Mouse (Mus musculus) intestine, embryonic 14.5 days (tissue): Measurements from ENCODE around the gene Cyp4f40. TPM values are rescaled to one million over a fixed set of nuclear protein-coding genes. Genes with fewer than 3 reads are reported as not detected.
"Not testable (repeated sequence)": the region's sequence is repeated elsewhere in the genome, so short reads cannot be mapped to it uniquely, and the experiment has no call there.

Experiments
- ATAC-seq: fragments of 200-750 bp; cut with Nextera tagmentation; replicated peaks from 2 replicates; pipeline ENCODE4 v1.8.0; 2017; ENCODE audit warnings: low read depth, moderate number of reproducible peaks, moderate TSS enrichment, moderate library complexity; ENCODE audit not compliant: low FRiP score, low TSS enrichment
- DNase-seq: peaks from one replicate; pipeline ENCODE4 v3.0.0-alpha.2; 2018; ENCODE audit warnings: low spot score
- H3K27ac ChIP-seq: fragments of 300-500 bp; sonication (generic); 2 replicates; pipeline ENCODE4 v1.5.1; 2014; ENCODE audit warnings: low read depth, mild to moderate bottlenecking, control low read depth
- H3K27me3 ChIP-seq: fragments of 300-500 bp; sonication (generic); replicated peaks from 2 replicates; pipeline ENCODE4 v1.6.1; 2014; ENCODE audit warnings: low read length, control low read depth; ENCODE audit not compliant: control insufficient read depth, insufficient read depth
- H3K36me3 ChIP-seq: fragments of 300-500 bp; sonication (generic); 2 replicates; pipeline ENCODE4 v1.6.1; 2014; ENCODE audit warnings: low read length, control low read depth; ENCODE audit not compliant: control insufficient read depth, insufficient read depth
- H3K4me1 ChIP-seq: fragments of 300-500 bp; sonication (generic); replicated peaks from 2 replicates; pipeline ENCODE4 v1.6.1; 2014; ENCODE audit warnings: low read length, control low read depth, mixed read lengths; ENCODE audit not compliant: control insufficient read depth, insufficient read depth
- H3K4me2 ChIP-seq: fragments of 300-500 bp; sonication (generic); 2 replicates; pipeline ENCODE4 v1.6.1; 2014; ENCODE audit warnings: low read length
- H3K4me3 ChIP-seq: fragments of 300-500 bp; sonication (generic); 2 replicates; pipeline ENCODE4 v1.5.1; 2014; ENCODE audit warnings: low read depth, low read length, control low read depth, mixed read lengths
- H3K9ac ChIP-seq: fragments of 300-500 bp; sonication (generic); 2 replicates; pipeline ENCODE4 v1.6.1; 2014; ENCODE audit warnings: mild to moderate bottlenecking, low read length
- H3K9me3 ChIP-seq: fragments of 300-500 bp; sonication (generic); 2 replicates; pipeline ENCODE4 v1.6.1; 2016; ENCODE audit warnings: low read length, control low read depth; ENCODE audit not compliant: control insufficient read depth
- WGBS: fragments of 180-500 bp; shearing (Covaris S2); extraction: QIAGEN DNeasy Blood & Tissue Kit; methylation state at CpG from one replicate; pipeline ENCODE4 v1.1.7; 2014; 5-methylcytosine and 5-hydroxymethylcytosine counted together
- polyA plus RNA-seq: library from polyadenylated mRNA; unstranded; fragments of >200 nt; fragmentation: Nextera tagmentation; extraction: Ambion mirVana; gene quantifications from 2 replicates; pipeline ENCODE4 v1.2.1, GENCODE M21; 2014

Cyp4f40 gene
- polyA plus RNA-seq, 1 experiment from 2014 or later, result 4.7 TPM

GRCm38 (mm10) chr17:32680404-32680803, 21.7 kb downstream of the Cyp4f40 start:
- H3K9me3 ChIP-seq, result no peaks in the 10 kb centered on the region
- no peak overlapping the region for H3K9ac ChIP-seq
- DNase-seq, result peak; percentile 64
- H3K27me3 ChIP-seq, result 0 out of 2 replicates have a peak, but pooled peaks cover 4% of the 10 kb centered on the region
- ATAC-seq, result no peak
- H3K27ac ChIP-seq, result no peak overlapping the region
- H3K4me2 ChIP-seq, result no peak overlapping the region
- H3K4me1 ChIP-seq, result no peaks in the 10 kb centered on the region
- WGBS, result 16% methylated on average over 2 of the region's 2 CpGs
- no peak overlapping the region for H3K4me3 ChIP-seq
- no peaks in the 10 kb centered on the region for H3K36me3 ChIP-seq

GRCm38 (mm10) chr17:32685048-32685750, 26.5 kb downstream of the Cyp4f40 start, which contains the start of gene Cyp4f15:
Gene Cyp4f15 (plus strand): TSS chr17:32685627.
- no peaks in the 10 kb centered on the region for H3K36me3 ChIP-seq
- H3K9me3 ChIP-seq, result no peaks in the 10 kb centered on the region
- H3K9ac ChIP-seq, result no peak within 1 kb of the TSS
- ATAC-seq (no peak), DNase-seq (no peak)
- H3K4me3 ChIP-seq, result no peak within 1 kb of the TSS
- no peak within 1 kb of the TSS for H3K4me2 ChIP-seq
- WGBS, result 26% methylated on average over 7 of the region's 7 CpGs
- no peaks in the 10 kb centered on the region for H3K4me1 ChIP-seq
- H3K27ac ChIP-seq, result no peak within 1 kb of the TSS
- no peaks in the 10 kb centered on the region for H3K27me3 ChIP-seq

GRCm38 (mm10) chr17:32686722-32687121, 28.0 kb downstream of the Cyp4f40 start:
- no peaks in the 10 kb centered on the region for H3K27me3 ChIP-seq
- H3K36me3 ChIP-seq, result no peaks in the 10 kb centered on the region
- 93% methylated on average over 5 of the region's 5 CpGs for WGBS
- no peaks in the 10 kb centered on the region for H3K9me3 ChIP-seq
- no peaks in the 10 kb centered on the region for H3K4me1 ChIP-seq
- H3K27ac ChIP-seq, result no peak overlapping the region
- no peak overlapping the region for H3K4me2 ChIP-seq
- DNase-seq (no peak), ATAC-seq (no peak)
- H3K4me3 ChIP-seq, result no peak overlapping the region
- no peak overlapping the region for H3K9ac ChIP-seq

DNA sequence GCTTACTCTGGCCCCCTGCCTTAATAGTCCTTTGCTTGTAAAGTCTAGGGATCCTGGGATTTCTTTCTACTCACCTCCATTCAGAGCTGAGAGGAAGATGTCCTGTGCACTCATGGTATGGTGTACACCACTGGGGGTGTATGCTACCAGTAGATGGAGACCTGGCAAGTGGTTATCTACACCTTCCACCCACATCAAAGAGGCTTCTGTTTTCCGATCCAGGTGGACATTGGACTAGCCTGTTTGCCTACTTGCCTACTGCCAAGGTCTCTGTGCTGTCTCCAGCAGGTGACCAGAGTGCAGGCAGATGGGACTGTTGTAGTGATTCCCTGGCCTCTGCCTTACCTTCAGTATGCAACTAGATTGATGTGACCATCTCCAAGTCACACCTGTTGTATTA, 32.3 kb downstream of the Cyp4f40 start:
- no peak for DNase-seq
- no peaks in the 10 kb centered on the region for H3K27me3 ChIP-seq
- no peak overlapping the region for H3K27ac ChIP-seq
- no peak for ATAC-seq
- no peak overlapping the region for H3K9ac ChIP-seq
- H3K4me1 ChIP-seq, result no peaks in the 10 kb centered on the region
- no peak overlapping the region for H3K4me3 ChIP-seq
- H3K4me2 ChIP-seq, result no peak overlapping the region
- no peaks in the 10 kb centered on the region for H3K9me3 ChIP-seq
- no peaks in the 10 kb centered on the region for H3K36me3 ChIP-seq
- WGBS, result 85% methylated on average over 1 of the region's 1 CpGs

DNA sequence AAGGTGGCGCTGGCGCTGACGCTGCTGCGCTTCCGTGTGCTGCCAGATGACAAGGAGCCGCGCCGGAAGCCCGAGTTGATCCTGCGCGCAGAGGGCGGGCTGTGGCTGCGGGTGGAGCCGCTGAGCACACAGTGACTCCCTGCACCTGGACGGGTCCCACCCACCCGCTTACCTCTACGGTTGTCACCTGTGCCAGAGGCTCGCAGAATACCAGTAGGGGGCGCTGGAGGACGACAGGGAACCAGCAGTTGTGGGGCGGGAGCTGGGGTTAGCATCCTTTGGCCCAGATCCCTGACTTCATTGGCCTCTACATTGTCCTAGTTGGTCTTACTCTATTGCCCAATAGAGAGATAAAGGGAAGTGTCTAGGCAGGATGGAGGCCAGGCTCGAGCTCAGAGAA, 44.1 kb downstream of the Cyp4f40 start:
- WGBS, result 39% methylated on average over 22 of the region's 22 CpGs
- H3K4me3 ChIP-seq, result no peak overlapping the region
- no peaks in the 10 kb centered on the region for H3K4me1 ChIP-seq
- no peak overlapping the region for H3K9ac ChIP-seq
- H3K36me3 ChIP-seq, result no peaks in the 10 kb centered on the region
- peak overlapping the region; percentile 9 for H3K4me2 ChIP-seq
- DNase-seq (peak; percentile 55), ATAC-seq (peak; percentile 71; the same call in 1 of the 2 replicates)
- H3K9me3 ChIP-seq, result peaks cover 8% of the 10 kb centered on the region
- no peaks in the 10 kb centered on the region for H3K27me3 ChIP-seq
- H3K27ac ChIP-seq, result no peak overlapping the region

DNA sequence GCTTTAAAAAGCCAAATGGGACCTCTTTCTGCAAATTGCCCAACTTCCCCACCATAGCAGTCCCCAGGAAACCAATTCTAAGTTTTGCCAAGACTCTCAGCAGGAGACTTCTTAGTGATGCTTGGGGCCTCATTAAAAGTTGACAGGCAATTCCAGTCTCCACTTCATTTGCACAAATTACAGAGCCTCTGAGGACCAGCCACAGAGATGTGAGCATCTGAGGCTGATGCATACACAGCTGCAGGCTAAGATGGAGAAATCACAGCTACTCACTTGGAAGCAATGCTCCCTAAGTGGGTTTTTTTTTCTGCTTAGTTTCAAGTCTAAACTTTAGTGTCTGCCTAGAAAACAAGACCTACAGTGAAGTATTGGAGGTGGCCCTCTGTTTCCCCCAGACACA, 51.8 kb downstream of the Cyp4f40 start:
- not testable (repeated sequence) for H3K9me3 ChIP-seq, DNase-seq, H3K36me3 ChIP-seq, H3K27ac ChIP-seq, ATAC-seq, H3K27me3 ChIP-seq, H3K4me1 ChIP-seq, H3K4me2 ChIP-seq, H3K9ac ChIP-seq, H3K4me3 ChIP-seq

DNA sequence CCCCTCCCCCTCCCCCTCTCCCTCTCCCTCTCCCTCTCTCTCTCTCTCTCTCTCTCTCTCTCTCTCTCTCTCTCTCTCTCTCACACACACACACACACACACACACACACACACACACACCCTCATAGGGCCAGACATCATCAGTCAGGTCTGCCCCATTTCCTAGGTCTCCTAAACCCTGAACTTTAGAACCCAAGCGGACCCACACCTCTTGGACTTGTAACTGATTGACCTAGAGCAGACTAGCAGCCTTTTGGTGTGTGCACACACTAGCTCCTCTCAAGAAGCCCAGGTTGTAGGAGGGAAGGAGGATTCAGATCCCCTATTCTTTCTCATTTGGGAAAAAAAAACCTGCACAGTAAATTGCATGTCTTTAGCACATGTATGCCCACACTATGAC, 63.5 kb downstream of the Cyp4f40 start:
- ATAC-seq, DNase-seq: not testable (repeated sequence)
- 86% methylated on average over 1 of the region's 1 CpGs for WGBS

DNA sequence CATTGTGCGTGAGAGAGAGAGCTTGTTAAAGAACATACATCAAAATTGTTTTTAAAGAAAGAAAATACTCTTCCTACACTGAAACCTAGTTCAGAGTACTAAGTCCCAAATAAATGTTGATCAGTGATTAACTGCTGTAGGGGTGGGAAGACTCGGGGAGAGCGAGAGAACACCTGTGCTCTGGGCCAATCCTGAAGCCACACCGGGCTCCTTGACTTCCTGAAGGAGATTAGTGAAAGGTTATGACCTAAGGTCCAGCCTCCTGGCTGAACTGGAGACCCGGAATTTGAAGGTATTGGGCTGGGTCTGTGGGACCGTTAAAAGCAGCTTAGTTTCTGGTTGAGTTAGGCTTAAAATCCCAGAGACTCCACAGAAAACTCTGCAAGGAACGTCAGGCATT, 64.1 kb downstream of the Cyp4f40 start:
- Histone ChIP-seq H3K36me3 (no peaks in the 10 kb centered on the region), H3K4me2 (no peak overlapping the region), H3K9me3 (0 out of 2 replicates have a peak, but pooled peaks cover 3% of the 10 kb centered on the region), H3K27ac (no peak overlapping the region), H3K9ac (no peak overlapping the region), H3K4me1 (no peaks in the 10 kb centered on the region), H3K27me3 (no peaks in the 10 kb centered on the region), H3K4me3 (no peak overlapping the region)
- WGBS, result 80% methylated on average over 7 of the region's 7 CpGs
- no peak for DNase-seq
- no peak for ATAC-seq

More for the DNA sequence above, 63.5 kb downstream of the Cyp4f40 start:
- H3K4me3 ChIP-seq, H3K4me1 ChIP-seq, H3K36me3 ChIP-seq, H3K9me3 ChIP-seq, H3K27ac ChIP-seq, H3K4me2 ChIP-seq, H3K27me3 ChIP-seq, H3K9ac ChIP-seq: not testable (repeated sequence)

DNA sequence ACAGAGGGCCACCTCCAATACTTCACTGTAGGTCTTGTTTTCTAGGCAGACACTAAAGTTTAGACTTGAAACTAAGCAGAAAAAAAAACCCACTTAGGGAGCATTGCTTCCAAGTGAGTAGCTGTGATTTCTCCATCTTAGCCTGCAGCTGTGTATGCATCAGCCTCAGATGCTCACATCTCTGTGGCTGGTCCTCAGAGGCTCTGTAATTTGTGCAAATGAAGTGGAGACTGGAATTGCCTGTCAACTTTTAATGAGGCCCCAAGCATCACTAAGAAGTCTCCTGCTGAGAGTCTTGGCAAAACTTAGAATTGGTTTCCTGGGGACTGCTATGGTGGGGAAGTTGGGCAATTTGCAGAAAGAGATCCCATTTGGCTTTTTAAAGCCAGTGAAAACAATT, 67.7 kb downstream of the Cyp4f40 start:
- not testable (repeated sequence) for H3K27me3 ChIP-seq, H3K4me1 ChIP-seq, H3K9ac ChIP-seq, H3K36me3 ChIP-seq, H3K9me3 ChIP-seq, H3K4me3 ChIP-seq, ATAC-seq, H3K4me2 ChIP-seq, H3K27ac ChIP-seq, DNase-seq
